Mouse (Mus musculus) cerebellum, postnatal 25 days (tissue): Measurements from ENCODE around the gene Rapgef3.

Experiments
- DNase-seq, 2 experiments: peaks; one replicate each; pipeline ENCODE4 v3.0.0; 2021; ENCODE audit warnings: mixed read lengths in 2 of 2

Rapgef3 gene

GRCm38 (mm10) chr15:97767280-97768186 lies at the start of gene Rapgef3:
Gene Rapgef3 (minus strand): TSS chr15:97767972.
- peak; percentile 67 to 79 for DNase-seq

- DNase-seq = no peak
Observed at GRCm38 (mm10) chr15:97816199-97816994, 48.6 kb upstream of the Rapgef3 start.

- no peak for DNase-seq
Observed at GRCm38 (mm10) chr15:97815254-97815653, 47.5 kb upstream of the Rapgef3 start.

GRCm38 (mm10) chr15:97814703-97815102 lies 46.9 kb upstream of the Rapgef3 start:
- no peak for DNase-seq

GRCm38 (mm10) chr15:97813452-97814204 lies 45.9 kb upstream of the Rapgef3 start:
- peak; percentile 89 to 90 for DNase-seq

- DNase-seq = no peak
Observed at GRCm38 (mm10) chr15:97812875-97813274, 45.1 kb upstream of the Rapgef3 start.

GRCm38 (mm10) chr15:97812126-97812525 lies 44.4 kb upstream of the Rapgef3 start:
- peak; percentile 84 to 90 for DNase-seq

GRCm38 (mm10) chr15:97811307-97811706 lies 43.5 kb upstream of the Rapgef3 start:
- no peak for DNase-seq

- no peak for DNase-seq
Observed at GRCm38 (mm10) chr15:97810399-97810798, 42.6 kb upstream of the Rapgef3 start.

GRCm38 (mm10) chr15:97809942-97810341 lies 42.2 kb upstream of the Rapgef3 start:
- no peak for DNase-seq

GRCm38 (mm10) chr15:97809206-97809605 lies 41.4 kb upstream of the Rapgef3 start:
- DNase-seq = no peak

- DNase-seq = no peak
Observed at GRCm38 (mm10) chr15:97808532-97808931, 40.8 kb upstream of the Rapgef3 start.

- no peak for DNase-seq
Observed at GRCm38 (mm10) chr15:97807867-97808266, 40.1 kb upstream of the Rapgef3 start.

GRCm38 (mm10) chr15:97802575-97802974 lies 34.8 kb upstream of the Rapgef3 start:
- no peak for DNase-seq

- DNase-seq = peak in 1 of 2 experiments; percentile 59
Observed at GRCm38 (mm10) chr15:97801811-97802210, 34.0 kb upstream of the Rapgef3 start.

- no peak for DNase-seq
Observed at GRCm38 (mm10) chr15:97800853-97801252, 33.1 kb upstream of the Rapgef3 start.

GRCm38 (mm10) chr15:97799446-97799845 lies 31.7 kb upstream of the Rapgef3 start:
- no peak for DNase-seq

- no peak for DNase-seq
Observed at GRCm38 (mm10) chr15:97798134-97798533, 30.4 kb upstream of the Rapgef3 start.

- no peak for DNase-seq
Observed at GRCm38 (mm10) chr15:97796674-97797310, 29.0 kb upstream of the Rapgef3 start.

GRCm38 (mm10) chr15:97795559-97796235 lies 27.9 kb upstream of the Rapgef3 start:
- no peak for DNase-seq

- DNase-seq = no peak
Observed at GRCm38 (mm10) chr15:97794268-97794667, 26.5 kb upstream of the Rapgef3 start.
